Mouse (Mus musculus) megakaryocyte, embryonic 14.5 days (primary cell): ENCODE data around the gene Cd3e.

Experiments used
- FLI1 ChIP-seq: IDR thresholded peaks from 2 replicates; pipeline ENCODE4 v1.6.1; 2012; ENCODE audit warnings: low read length, inconsistent platforms, mixed read lengths
- GATA1 ChIP-seq: IDR thresholded peaks from 3 replicates; pipeline ENCODE4 v1.6.1; 2012; ENCODE audit warnings: mixed read lengths, low read length, inconsistent platforms, borderline replicate concordance

GRCm38 (mm10) chr9:45048511-45048910, 39.1 kb upstream of the Cd3e start:
- TF ChIP-seq GATA1 (no peak), FLI1 (no peak)
